Mouse (Mus musculus) urinary bladder, postnatal 25 days (tissue): Measurements from ENCODE around the gene 2210016F16Rik.
"Not testable (repeated sequence)": the region's sequence is repeated elsewhere in the genome, so short reads cannot be mapped to it uniquely, and the experiment has no call there.

ENCODE experiments used
- DNase-seq: peaks from one replicate; pipeline ENCODE4 v3.0.0; 2022; ENCODE audit warnings: low spot score

Gene 2210016F16Rik

DNA sequence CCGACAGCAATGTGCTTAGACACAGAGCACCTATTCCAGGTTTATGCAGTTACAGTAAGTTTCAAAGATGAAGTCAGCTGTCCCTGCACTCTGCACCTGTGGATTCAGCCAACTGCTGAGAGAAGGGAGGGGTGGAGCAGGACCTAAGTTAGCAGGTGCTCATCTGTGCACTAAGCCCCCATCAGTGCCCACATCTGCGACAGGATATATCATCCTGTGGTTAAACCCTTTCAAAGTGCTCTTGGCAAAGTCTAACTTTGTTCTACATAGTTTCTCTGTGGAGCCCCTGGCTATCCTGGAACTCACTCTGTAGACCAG, 11.9 kb downstream of the 2210016F16Rik start:
- no peak for DNase-seq

DNA sequence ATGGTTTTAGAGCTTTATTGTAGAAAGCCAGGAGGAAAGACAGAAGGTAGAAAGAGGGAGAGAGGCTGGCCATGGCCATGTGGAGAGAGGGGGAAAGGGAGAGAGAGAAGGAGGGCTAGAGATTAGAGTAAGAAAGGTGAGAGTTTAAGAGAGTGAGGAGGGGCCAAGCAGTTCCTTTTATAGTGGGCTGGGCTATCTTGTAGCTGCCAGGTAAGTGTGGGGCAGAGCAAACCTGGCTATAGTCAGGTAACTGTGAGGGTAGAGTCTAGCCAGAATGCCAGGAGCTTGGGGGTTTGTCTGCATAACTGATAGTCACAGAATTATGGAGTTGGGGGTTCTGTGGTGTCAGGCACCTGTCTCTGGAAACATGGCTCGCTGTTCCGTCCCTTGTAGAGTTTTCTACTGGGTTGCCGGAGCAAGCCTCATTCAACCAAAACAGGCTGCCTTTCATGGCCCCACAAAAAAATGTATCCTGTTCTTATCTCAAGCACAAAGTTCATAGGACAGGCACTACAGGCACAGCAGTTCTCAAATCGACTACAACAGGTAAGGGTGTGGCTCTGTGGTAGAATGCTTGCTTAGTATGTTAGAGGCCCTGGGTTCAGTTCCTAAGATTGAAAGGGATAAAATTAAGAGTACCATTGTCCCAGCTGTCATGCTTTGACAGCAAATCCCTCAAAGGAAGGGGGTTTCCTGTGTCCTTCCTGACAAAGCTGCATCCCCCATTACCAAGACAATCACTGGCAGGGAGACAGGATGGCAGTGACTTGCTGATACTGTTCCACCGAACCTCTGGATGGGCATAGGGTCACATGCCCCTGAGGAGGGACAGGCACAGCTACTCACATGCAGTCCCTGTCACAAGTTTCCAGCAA, 12.5 kb downstream of the 2210016F16Rik start:
- no peak for DNase-seq

- no peak for DNase-seq
Measured at GRCm38 (mm10) chr13:58368835-58369234, 16.2 kb downstream of the 2210016F16Rik start.

DNA sequence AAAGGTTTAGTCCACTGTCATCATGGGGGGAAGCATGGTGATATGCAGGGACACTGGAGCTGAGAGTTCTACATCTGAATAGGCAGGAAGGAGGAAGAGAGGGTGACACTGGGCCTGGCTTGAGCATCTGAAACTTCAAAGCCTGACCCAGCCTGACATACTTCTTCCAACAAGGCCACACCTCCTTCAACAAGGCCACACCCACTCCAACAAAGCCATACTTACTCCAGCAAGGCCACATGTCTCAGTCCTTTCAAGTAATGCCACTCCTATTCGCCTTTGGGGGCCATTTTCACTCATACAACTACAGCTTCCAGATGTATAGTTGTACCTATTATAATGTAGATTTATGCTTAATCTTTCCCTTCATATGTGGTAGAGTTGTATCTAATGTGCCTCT, 17.4 kb downstream of the 2210016F16Rik start:
- no peak for DNase-seq

DNA sequence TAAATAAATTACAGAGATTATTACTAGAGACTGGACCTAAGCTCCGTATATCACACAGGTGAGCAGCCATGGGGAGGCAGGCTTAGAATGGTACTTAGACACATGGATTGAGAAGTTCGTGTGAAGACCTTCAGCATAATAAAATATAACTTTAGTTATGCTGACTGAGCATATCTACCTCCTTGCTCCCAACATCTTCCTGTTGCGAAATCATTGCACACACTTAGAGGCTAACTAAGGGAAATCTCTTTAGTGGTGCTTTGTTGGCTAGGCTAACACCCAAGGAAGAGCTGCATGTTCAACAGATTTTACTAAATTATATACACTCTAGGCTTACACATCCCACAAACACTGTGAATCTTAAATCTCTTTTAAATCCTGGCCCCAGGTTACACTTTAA, 18.7 kb downstream of the 2210016F16Rik start:
- DNase-seq, result no peak

- not testable (repeated sequence) for DNase-seq
Measured at GRCm38 (mm10) chr13:58365179-58365578, 19.8 kb downstream of the 2210016F16Rik start.

- no peak for DNase-seq
Measured at GRCm38 (mm10) chr13:58364353-58365175, 20.5 kb downstream of the 2210016F16Rik start.

- DNase-seq, result no peak
Measured at GRCm38 (mm10) chr13:58359304-58359653, 25.7 kb downstream of the 2210016F16Rik start.

GRCm38 (mm10) chr13:58358629-58359303, 26.3 kb downstream of the 2210016F16Rik start, which contains the start of gene Kif27:
Gene Kif27 (minus strand): TSS chr13:58359122.
- peak; percentile 76 for DNase-seq

GRCm38 (mm10) chr13:58352996-58353395, 32.0 kb downstream of the 2210016F16Rik start:
- no peak for DNase-seq

DNA sequence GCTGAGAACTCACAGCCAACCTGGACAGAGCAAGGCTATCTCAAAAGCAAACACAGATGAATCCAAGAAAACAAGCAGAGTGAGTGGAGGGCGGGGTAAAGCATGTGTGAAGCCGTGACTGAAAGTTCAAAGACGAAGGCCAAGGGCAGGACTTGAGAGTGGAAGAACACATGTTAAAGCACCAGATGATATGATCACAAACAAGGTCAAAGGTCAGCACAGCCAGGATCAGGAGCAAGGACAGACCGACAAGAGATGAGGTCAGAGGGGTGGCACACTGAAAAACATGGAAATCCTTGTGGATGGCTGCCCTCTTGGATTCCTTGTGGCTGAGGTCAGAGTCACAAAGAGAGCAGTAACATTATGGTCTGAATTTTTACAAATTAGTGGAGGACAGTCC, 34.4 kb downstream of the 2210016F16Rik start:
- DNase-seq, result no peak

DNA sequence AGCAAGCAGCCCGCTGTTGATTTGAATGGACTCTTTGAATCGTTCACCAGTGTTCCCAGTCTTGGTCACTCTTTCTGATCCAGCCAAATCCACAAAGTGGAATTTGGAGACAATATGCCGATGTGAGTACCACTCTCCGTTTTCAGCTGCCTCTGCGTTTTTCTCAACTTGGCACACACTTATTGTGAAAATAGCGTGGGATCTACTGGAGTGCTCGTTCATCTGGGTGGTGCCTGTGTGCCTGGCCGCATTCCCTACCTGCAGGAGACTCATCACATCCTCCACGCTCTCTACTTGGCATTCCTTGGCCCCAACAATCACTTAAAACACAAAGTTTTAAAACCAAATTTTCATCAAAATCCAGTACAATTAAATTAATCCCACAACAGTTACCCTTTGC, 40.5 kb downstream of the 2210016F16Rik start:
- DNase-seq, result no peak

DNA sequence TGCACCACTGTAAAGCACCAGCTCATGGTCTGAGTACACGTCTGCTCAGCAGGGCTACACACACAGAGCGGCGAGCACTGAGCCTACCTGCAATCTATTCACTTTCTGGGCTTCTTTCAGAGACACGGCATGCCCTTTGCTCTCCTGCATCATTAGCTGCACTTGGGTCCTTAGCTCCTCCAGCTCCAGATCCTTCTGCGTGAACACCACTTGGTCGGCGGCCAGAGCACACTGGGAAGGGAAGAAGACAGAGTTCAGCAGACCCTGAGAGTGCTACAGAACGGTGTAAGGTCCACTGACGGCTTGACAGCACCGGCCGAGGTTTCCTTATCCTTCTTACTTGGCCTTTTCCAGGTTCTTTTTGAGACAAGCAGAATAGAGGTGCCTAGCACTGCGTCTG, 47.6 kb downstream of the 2210016F16Rik start:
- DNase-seq, result no peak

GRCm38 (mm10) chr13:58334116-58334515, 50.9 kb downstream of the 2210016F16Rik start:
- DNase-seq, result no peak
